Mouse (Mus musculus) testis, adult 2 months (tissue): Measurements from ENCODE around the gene Ssu72. TPM values are rescaled to one million over a fixed set of nuclear protein-coding genes. Genes with fewer than 3 reads are reported as not detected.

Experiments used
- H3K27ac ChIP-seq: fragments of 200-500 bp; 2 replicates; pipeline ENCODE4 v1.5.1; 2012; ENCODE audit warnings: low read depth, low read length; ENCODE audit not compliant: control insufficient read depth, insufficient read depth
- H3K27me3 ChIP-seq: fragments of 200-500 bp; 2 replicates; pipeline ENCODE4 v1.6.1; 2012; ENCODE audit warnings: mild to moderate bottlenecking, low read length, moderate library complexity; ENCODE audit not compliant: control insufficient read depth, insufficient read depth
- H3K36me3 ChIP-seq: fragments of 200-500 bp; 2 replicates; pipeline ENCODE4 v1.6.1; 2012; ENCODE audit warnings: mild to moderate bottlenecking, low read length; ENCODE audit not compliant: control insufficient read depth, insufficient read depth
- H3K4me1 ChIP-seq: fragments of 200-500 bp; 2 replicates; pipeline ENCODE4 v1.6.1; 2012; ENCODE audit warnings: low read length; ENCODE audit not compliant: control insufficient read depth, insufficient read depth
- H3K4me3 ChIP-seq: fragments of 200-500 bp; 2 replicates; pipeline ENCODE4 v1.5.1; 2012; ENCODE audit warnings: low read depth, mild to moderate bottlenecking, low read length, moderate library complexity, mixed read lengths; ENCODE audit not compliant: control insufficient read depth
- CTCF ChIP-seq: fragments of 200-500 bp; IDR thresholded peaks from 2 replicates; pipeline ENCODE4 v1.5.1; 2012; ENCODE audit warnings: low read depth, mild to moderate bottlenecking, inconsistent platforms, low read length, moderate library complexity; ENCODE audit not compliant: control insufficient read depth, insufficient read depth, insufficient replicate concordance
- POLR2A ChIP-seq: fragments of 200-500 bp; IDR thresholded peaks from 2 replicates; pipeline ENCODE4 v1.6.1; 2012; ENCODE audit warnings: low read depth, mild to moderate bottlenecking, inconsistent platforms, low read length, moderate library complexity; ENCODE audit not compliant: control insufficient read depth
- polyA plus RNA-seq: library from polyadenylated mRNA; depleted of rRNA; stranded (reverse); fragments of >200 nt; gene quantifications from 2 replicates; pipeline ENCODE4 v1.2.3, GENCODE M21; 2012; rRNA removed

Gene Ssu72
- 34.6 and 37.4 TPM in 2 replicates for polyA plus RNA-seq

DNA sequence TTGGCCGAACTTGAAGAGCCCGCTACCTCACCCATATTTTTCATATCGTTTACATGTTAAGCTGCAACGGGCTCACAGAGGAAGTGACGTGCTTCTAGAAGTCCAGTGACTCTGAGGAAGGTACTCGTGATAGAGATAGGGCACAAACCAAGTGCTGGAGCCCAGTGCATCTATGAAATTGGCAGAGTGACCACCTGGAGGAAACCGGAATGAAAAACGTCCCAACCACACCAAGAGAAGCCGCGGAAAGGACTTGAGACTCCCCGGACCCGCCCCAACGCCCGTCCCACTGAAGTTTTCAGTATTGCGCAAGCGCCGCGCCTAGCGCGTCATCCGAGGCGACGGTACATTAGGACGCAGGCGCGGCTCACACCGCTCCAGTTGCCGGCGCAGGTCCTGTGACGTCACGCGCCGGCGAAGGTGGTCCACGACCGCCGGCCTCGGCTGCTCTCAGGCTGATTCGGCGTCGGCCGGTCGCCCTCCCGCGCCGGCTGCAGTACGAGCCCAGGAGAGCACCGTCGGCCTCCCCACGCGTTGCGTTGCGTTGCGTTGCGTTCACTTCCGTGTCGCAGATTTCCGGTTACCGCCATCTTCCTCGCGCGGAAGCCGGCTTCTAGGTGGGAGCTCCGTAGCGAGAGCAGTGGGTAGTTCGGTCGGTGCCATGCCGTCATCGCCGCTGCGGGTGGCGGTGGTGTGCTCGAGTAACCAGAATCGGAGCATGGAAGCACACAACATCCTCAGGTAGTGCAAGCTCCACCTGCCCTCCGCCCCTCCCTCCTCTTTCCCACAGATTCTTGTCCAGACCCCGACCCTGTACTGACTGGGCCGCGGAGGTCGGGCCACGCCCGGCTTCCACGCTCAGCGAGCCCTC lies at the start of gene Ssu72:
Gene Ssu72 (plus strand): TSS at position 80 of the 871 bp plus-strand sequence.
- H3K27ac ChIP-seq: peak within 1 kb of the TSS; percentile 95
- peaks cover 4% of the 10 kb centered on the region for H3K4me1 ChIP-seq
- TF ChIP-seq POLR2A (peak; percentile 89), CTCF (no peak; the same call in 1 of the 2 replicates)
- H3K27me3 ChIP-seq: no peaks in the 10 kb centered on the region
- no peaks in the 10 kb centered on the region for H3K36me3 ChIP-seq
- H3K4me3 ChIP-seq: peak within 1 kb of the TSS; percentile 88

DNA sequence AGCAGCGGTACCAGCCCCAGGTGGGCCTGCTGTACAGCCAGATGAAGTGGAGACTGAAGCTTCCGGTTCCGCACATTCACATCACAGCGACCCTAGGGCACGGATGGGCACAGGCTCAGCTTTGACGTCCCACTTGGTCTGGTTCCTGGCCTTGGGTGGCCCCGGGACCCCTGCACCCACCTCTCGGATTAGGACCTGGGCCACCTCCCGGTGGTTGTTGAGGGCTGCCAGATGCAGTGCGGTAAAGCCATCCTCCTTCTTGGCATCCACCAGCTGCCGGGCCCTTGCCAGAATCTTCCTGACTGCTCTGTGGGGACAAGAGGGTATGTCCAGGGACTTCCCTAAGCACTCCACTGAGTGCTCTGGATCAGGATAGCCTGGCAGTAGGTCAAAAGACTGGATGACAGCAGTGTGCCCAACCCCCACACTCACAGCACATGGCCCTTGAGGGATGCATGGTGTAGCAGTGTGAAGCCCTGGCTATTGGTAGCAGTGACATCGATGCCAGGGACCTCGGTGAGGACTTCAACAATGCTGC lies 48.3 kb upstream of the Ssu72 start:
- TF ChIP-seq CTCF (no peak), POLR2A (no peak)
- no peaks in the 10 kb centered on the region for H3K27me3 ChIP-seq
- H3K4me1 ChIP-seq: peaks cover 36% of the 10 kb centered on the region
- no peak overlapping the region for H3K27ac ChIP-seq
- H3K36me3 ChIP-seq: no peaks in the 10 kb centered on the region
- H3K4me3 ChIP-seq: no peak overlapping the region

DNA sequence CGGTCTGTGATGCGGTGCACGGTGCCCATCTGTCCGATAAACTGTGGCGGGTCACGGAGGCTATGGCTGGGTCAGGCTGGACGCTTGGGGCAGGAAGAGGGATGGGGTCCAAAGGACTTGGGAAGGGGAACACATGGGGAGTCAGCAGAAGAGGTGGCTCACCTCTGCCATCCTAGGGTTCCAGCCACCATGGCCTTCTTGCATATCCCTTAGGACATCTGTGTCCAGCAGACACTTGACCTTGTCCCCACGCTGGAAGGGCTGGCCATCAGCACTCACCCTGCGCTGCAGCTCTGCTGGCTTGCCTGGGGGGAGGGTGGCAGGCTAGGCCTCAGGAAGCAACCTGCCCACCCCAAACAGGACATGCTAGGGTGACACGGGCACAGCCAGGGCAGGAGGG lies 45.6 kb upstream of the Ssu72 start:
- TF ChIP-seq POLR2A (no peak), CTCF (no peak)
- no peaks in the 10 kb centered on the region for H3K36me3 ChIP-seq
- H3K4me1 ChIP-seq: peaks cover 13% of the 10 kb centered on the region
- no peak overlapping the region for H3K4me3 ChIP-seq
- no peak overlapping the region for H3K27ac ChIP-seq
- H3K27me3 ChIP-seq: no peaks in the 10 kb centered on the region

DNA sequence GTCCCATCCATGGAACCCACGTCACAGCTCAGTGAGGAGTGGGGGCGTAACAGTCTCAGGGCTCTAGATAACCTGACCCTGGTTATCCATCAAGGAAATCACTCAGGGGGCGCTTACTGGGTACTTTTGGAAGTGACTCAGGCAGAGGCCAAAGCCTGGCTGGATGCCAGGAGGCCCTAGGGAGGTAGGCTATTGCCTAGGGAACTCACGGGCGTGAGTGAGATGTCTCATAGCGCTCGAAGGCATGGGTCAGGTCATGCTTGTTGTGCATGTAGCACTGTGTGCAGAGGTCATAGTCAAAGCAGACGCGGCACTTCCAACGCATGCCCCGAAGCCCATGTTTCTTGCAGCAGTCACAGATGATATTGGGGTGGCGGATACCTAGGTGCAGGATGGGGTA lies 44.0 kb upstream of the Ssu72 start:
- TF ChIP-seq CTCF (no peak), POLR2A (no peak)
- Histone ChIP-seq H3K27me3 (no peaks in the 10 kb centered on the region), H3K27ac (no peak overlapping the region), H3K4me3 (no peak overlapping the region), H3K4me1 (no peaks in the 10 kb centered on the region), H3K36me3 (no peaks in the 10 kb centered on the region)

DNA sequence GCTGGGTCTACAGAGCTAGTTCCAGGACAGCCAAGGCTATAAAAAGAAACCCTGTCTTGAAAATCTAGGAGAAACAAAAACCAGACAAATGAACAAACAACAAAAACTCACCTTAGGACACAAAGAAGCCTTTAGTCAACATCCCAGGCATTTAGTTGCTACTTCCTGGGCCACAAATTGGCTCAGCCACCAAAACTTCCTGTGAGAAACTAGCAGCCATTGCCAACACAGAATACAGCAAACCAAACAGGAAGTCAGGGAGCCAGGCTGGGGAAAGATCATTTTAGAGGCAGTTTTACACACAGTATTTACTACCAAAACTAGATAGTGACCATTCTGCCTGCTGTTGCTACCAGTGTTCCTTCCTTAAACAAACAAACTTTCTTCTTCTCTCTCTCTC lies 37.7 kb upstream of the Ssu72 start:
- TF ChIP-seq CTCF: no peak
- no peak for TF ChIP-seq POLR2A
- H3K27ac ChIP-seq: no peak overlapping the region

DNA sequence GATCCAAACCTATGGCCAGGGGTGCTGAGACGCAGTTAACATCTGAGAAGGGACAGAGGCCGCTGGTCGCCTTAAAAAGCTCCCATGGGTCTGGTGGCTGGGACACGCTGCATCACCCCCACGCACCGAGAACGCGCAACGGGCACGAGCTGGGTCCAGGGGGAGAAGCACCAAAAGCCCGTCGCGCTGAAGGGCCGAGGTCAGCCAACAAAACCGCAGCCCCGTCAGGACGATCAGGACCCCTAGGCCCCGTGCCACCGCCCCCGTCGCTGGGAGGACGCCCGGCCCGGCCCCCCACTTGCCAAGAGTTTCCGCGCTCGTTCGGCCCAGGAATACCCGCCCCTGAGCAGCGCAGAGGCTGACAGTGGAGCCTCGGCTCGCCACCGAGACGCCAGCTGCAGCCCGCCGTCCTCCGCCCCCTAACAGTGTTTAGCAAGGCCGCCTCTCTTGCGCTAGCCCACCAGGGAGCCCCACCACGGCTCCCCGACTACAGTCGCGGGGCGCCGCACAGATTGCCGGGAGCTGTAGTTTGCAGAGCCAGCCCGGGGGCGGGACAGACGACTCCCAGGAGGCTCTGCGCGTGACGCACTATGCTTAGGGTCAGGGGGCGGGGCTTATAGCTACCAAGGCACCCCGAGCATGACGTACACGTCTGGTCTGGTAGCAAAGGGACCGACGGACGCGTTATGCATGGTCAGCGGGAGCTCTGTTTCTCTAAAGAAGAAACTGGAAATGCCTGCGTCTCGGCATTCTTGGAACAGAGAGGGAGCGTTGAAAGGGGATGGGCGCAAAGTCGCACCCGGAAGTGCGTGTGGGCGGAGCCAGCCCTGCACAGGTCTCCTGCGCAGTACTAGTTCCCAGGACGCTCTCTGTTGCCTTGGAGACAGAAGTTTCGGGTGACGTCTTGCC lies 35.7 kb upstream of the Ssu72 start, which contains the start of gene Mib2:
Gene Mib2 (minus strand): TSS at position 510 of the 909 bp plus-strand sequence.
- Histone ChIP-seq H3K27ac (peak within 1 kb of the TSS; percentile 82), H3K27me3 (no peaks in the 10 kb centered on the region), H3K4me3 (peak within 1 kb of the TSS; percentile 92), H3K4me1 (peaks cover 6% of the 10 kb centered on the region), H3K36me3 (no peaks in the 10 kb centered on the region)
- TF ChIP-seq CTCF: no peak
- peak; percentile 55 for TF ChIP-seq POLR2A

More for the DNA sequence above, 37.7 kb upstream of the Ssu72 start:
- H3K27me3 ChIP-seq: no peaks in the 10 kb centered on the region
- no peaks in the 10 kb centered on the region for H3K36me3 ChIP-seq
- no peak overlapping the region for H3K4me3 ChIP-seq
- peaks cover 6% of the 10 kb centered on the region for H3K4me1 ChIP-seq
